Mouse (Mus musculus) G1E (cell line): Measurements from ENCODE around the gene Duxbl1.
"Not testable (repeated sequence)": the region's sequence is repeated elsewhere in the genome, so short reads cannot be mapped to it uniquely, and the experiment has no call there.

Source experiments
- CTCF ChIP-seq: IDR thresholded peaks from 2 replicates; pipeline ENCODE4 v1.5.1; 2012; ENCODE audit warnings: low read depth, low read length, inconsistent platforms, mixed read lengths
- GATA1 ChIP-seq: IDR thresholded peaks from 2 replicates; pipeline ENCODE4 v1.6.1; 2012; ENCODE audit warnings: borderline replicate concordance, low read length, inconsistent platforms, mixed read lengths
- POLR2AphosphoS5 ChIP-seq: IDR thresholded peaks from 2 replicates; pipeline ENCODE4 v1.6.1; 2012; ENCODE audit warnings: low read depth, low read length, inconsistent platforms; ENCODE audit not compliant: insufficient replicate concordance

DNA sequence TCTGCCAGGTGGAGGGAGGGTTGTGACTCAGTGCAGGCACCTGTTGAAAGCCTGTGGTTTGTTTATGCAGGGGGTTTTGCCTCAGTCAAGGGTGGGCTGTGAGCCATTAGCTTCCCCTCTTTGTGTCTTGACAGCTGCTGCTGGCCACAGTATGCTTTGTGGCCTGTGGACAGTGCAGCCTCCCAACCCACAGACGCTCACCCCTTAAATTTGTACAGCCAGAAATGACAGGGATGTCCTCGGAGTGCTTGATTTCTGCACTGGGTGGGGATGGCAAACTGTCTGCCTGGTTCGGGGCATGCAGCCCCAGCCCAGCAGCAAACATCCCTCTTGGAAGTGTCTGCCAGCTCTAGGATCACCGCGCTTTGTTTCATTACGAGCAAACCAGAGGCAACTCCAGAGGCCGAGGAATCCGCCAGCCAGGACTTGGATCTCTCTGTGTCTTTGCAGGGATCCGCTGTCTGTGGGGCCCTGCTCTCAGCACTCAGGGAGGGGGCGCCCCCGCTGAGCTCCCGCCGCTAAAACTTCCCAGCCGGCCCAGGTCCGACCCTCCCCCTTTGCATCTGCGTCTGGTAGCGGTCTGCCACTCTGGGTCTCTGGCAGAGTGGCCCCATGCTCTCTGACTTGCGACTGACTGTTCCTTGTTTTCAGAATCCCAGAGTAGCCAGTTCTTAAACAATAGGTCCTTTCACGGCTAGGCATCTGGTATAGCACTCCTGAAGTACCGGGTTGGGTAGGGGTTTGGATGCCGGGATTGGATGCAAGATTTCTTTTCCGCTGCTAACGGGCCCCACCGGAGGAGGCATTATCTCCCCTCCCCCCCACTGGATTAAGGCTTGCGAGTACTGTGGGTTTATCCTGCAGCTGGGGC lies at the start of gene Duxbl1:
- not testable (repeated sequence) for TF ChIP-seq CTCF, POLR2AphosphoS5, GATA1
